Mouse (Mus musculus): ENCODE data around the gene Evpl.

- TF ChIP-seq GATA1 (IDR thresholded peaks at IDR 0.05; ENCODE audit: borderline replicate concordance, low read length) (no peak), CTCF (IDR thresholded peaks at IDR 0.05; ENCODE audit: low read depth, low read length) (no peak), TAL1 (conservative IDR thresholded peaks at IDR 0.05; ENCODE audit: low read depth, low read length) (no peak), GATA2 (IDR thresholded peaks at IDR 0.05; ENCODE audit: borderline replicate concordance, low read depth, low read length) (no peak), POLR2AphosphoS5 (IDR thresholded peaks at IDR 0.05; ENCODE audit: insufficient replicate concordance, low read depth, low read length) (no peak)
These were observed 59.3 kb downstream of the Evpl start for GRCm38 (mm10) chr11:116178411-116179121.
